Mouse (Mus musculus) embryonic facial prominence, embryonic 14.5 days (tissue): ENCODE data around the gene Sspo. TPM values are rescaled to one million over a fixed set of nuclear protein-coding genes. Genes with fewer than 3 reads are reported as not detected.

Source experiments
- ATAC-seq: fragments of 200-750 bp; cut with Nextera tagmentation; 2 replicates; pipeline ENCODE4 v1.8.0; 2017; ENCODE audit warnings: low read depth, moderate number of reproducible peaks, moderate TSS enrichment
- DNase-seq: peaks from one replicate; pipeline ENCODE4 v3.0.0-alpha.2; 2015; ENCODE audit warnings: low spot score
- H3K27ac ChIP-seq: fragments of 300-500 bp; sonication (generic); replicated peaks from 2 replicates; pipeline ENCODE4 v1.5.1; 2014; ENCODE audit warnings: low read depth, mild to moderate bottlenecking, low read length, moderate library complexity
- H3K27me3 ChIP-seq: fragments of 300-500 bp; sonication (generic); replicated peaks from 2 replicates; pipeline ENCODE4 v1.6.1; 2014; ENCODE audit warnings: low read length; ENCODE audit not compliant: control insufficient read depth, insufficient read depth
- H3K36me3 ChIP-seq: fragments of 300-500 bp; sonication (generic); 2 replicates; pipeline ENCODE4 v1.6.1; 2014; ENCODE audit warnings: low read length, mixed read lengths; ENCODE audit not compliant: control insufficient read depth, insufficient read depth
- H3K4me1 ChIP-seq: fragments of 300-500 bp; sonication (generic); 2 replicates; pipeline ENCODE4 v1.6.1; 2014; ENCODE audit warnings: antibody characterized with exemption, low read length; ENCODE audit not compliant: control insufficient read depth, insufficient read depth
- H3K4me2 ChIP-seq: fragments of 300-500 bp; sonication (generic); 2 replicates; pipeline ENCODE4 v1.6.1; 2014; ENCODE audit warnings: low read depth, mild to moderate bottlenecking, low read length, moderate library complexity, mixed read lengths
- H3K4me3 ChIP-seq: fragments of 300-500 bp; sonication (generic); 2 replicates; pipeline ENCODE4 v1.5.1; 2014; ENCODE audit warnings: low read depth, mild to moderate bottlenecking, low read length
- H3K9ac ChIP-seq: fragments of 300-500 bp; sonication (generic); 2 replicates; pipeline ENCODE4 v1.6.1; 2014; ENCODE audit warnings: low read depth, mild to moderate bottlenecking, low read length, moderate library complexity, mixed read lengths
- H3K9me3 ChIP-seq: fragments of 300-500 bp; sonication (generic); 2 replicates; pipeline ENCODE4 v1.6.1; 2016; ENCODE audit warnings: low read length; ENCODE audit not compliant: control insufficient read depth
- WGBS: fragments of 180-500 bp; shearing (Covaris S2); extraction: QIAGEN DNeasy Blood & Tissue Kit; methylation state at CpG from one replicate; pipeline ENCODE4 v1.1.7; 2014; 5-methylcytosine and 5-hydroxymethylcytosine counted together
- polyA plus RNA-seq: library from polyadenylated mRNA; unstranded; fragments of >200 nt; fragmentation: Nextera tagmentation; extraction: Ambion mirVana; gene quantifications from 2 replicates; pipeline ENCODE4 v1.2.1, GENCODE M21; 2014

Sspo gene
- polyA plus RNA-seq, 1 experiment from 2014 or later, result 1.1 TPM

- H3K9ac ChIP-seq, result no peak overlapping the region
- WGBS, result 77% methylated on average over 5 of the region's 5 CpGs
- ATAC-seq (no peak), DNase-seq (no peak)
- H3K27ac ChIP-seq, result no peak overlapping the region
- no peak overlapping the region for H3K4me3 ChIP-seq
- H3K4me2 ChIP-seq, result no peak overlapping the region
- H3K36me3 ChIP-seq, result no peaks in the 10 kb centered on the region
- H3K4me1 ChIP-seq, result peaks cover 8% of the 10 kb centered on the region
- no peaks in the 10 kb centered on the region for H3K27me3 ChIP-seq
- H3K9me3 ChIP-seq, result no peaks in the 10 kb centered on the region
Measured at GRCm38 (mm10) chr6:48430748-48431147, 17.3 kb upstream of the Sspo start.

- 54% methylated on average over 12 of the region's 12 CpGs for WGBS
- peak; percentile 73 for ATAC-seq
- Histone ChIP-seq H3K4me3 (no peak overlapping the region), H3K27me3 (no peaks in the 10 kb centered on the region), H3K9me3 (no peaks in the 10 kb centered on the region), H3K36me3 (peaks cover 18% of the 10 kb centered on the region), H3K9ac (no peak overlapping the region), H3K27ac (peak overlapping the region; percentile 56), H3K4me1 (peaks cover 16% of the 10 kb centered on the region), H3K4me2 (no peak overlapping the region)
- DNase-seq, result peak; percentile 82
Measured at GRCm38 (mm10) chr6:48432893-48433816, 14.9 kb upstream of the Sspo start.

- WGBS, result 52% methylated on average over 6 of the region's 6 CpGs
Measured at GRCm38 (mm10) chr6:48434651-48435050, 13.4 kb upstream of the Sspo start.

GRCm38 (mm10) chr6:48435111-48435510 lies 12.9 kb upstream of the Sspo start:
- Histone ChIP-seq H3K36me3 (peaks cover 33% of the 10 kb centered on the region), H3K4me2 (no peak overlapping the region), H3K4me1 (peaks cover 24% of the 10 kb centered on the region), H3K27ac (peak overlapping the region; percentile 29; the same call in 1 of the 2 replicates), H3K9me3 (no peaks in the 10 kb centered on the region), H3K27me3 (no peaks in the 10 kb centered on the region), H3K9ac (no peak overlapping the region), H3K4me3 (no peak overlapping the region)
- DNase-seq, result no peak
- 50% methylated on average over 5 of the region's 5 CpGs for WGBS
- ATAC-seq, result no peak

More at GRCm38 (mm10) chr6:48434651-48435050, 13.4 kb upstream of the Sspo start:
- H3K4me3 ChIP-seq, result no peak overlapping the region
- DNase-seq, result no peak
- no peak overlapping the region for H3K9ac ChIP-seq
- H3K27me3 ChIP-seq, result no peaks in the 10 kb centered on the region
- no peak for ATAC-seq
- peaks cover 33% of the 10 kb centered on the region for H3K36me3 ChIP-seq
- H3K4me2 ChIP-seq, result no peak overlapping the region
- H3K4me1 ChIP-seq, result peaks cover 24% of the 10 kb centered on the region
- H3K9me3 ChIP-seq, result no peaks in the 10 kb centered on the region
- H3K27ac ChIP-seq, result peak overlapping the region; percentile 29; the same call in 1 of the 2 replicates

- Histone ChIP-seq H3K4me2 (no peak overlapping the region), H3K9ac (no peak overlapping the region), H3K36me3 (peaks cover 34% of the 10 kb centered on the region), H3K4me1 (peaks cover 29% of the 10 kb centered on the region), H3K9me3 (no peaks in the 10 kb centered on the region), H3K27ac (no peak overlapping the region; the same call in 1 of the 2 replicates), H3K27me3 (no peaks in the 10 kb centered on the region), H3K4me3 (no peak overlapping the region)
- 79% methylated on average over 5 of the region's 5 CpGs for WGBS
- no peak for ATAC-seq
- peak; percentile 38 for DNase-seq
Measured at GRCm38 (mm10) chr6:48435706-48436349, 12.2 kb upstream of the Sspo start.

- no peak for DNase-seq
- 55% methylated on average over 35 of the region's 35 CpGs for WGBS
Measured at GRCm38 (mm10) chr6:48437679-48438376, 10.2 kb upstream of the Sspo start.

GRCm38 (mm10) chr6:48438475-48439125 lies 9.4 kb upstream of the Sspo start:
- H3K4me1 ChIP-seq, result peaks cover 42% of the 10 kb centered on the region

More at GRCm38 (mm10) chr6:48437679-48438376, 10.2 kb upstream of the Sspo start:
- H3K36me3 ChIP-seq, result peaks cover 53% of the 10 kb centered on the region
- H3K9me3 ChIP-seq, result no peaks in the 10 kb centered on the region
- no peak overlapping the region for H3K9ac ChIP-seq
- H3K27ac ChIP-seq, result no peak overlapping the region
- H3K4me1 ChIP-seq, result peaks cover 37% of the 10 kb centered on the region
- no peak for ATAC-seq
- H3K27me3 ChIP-seq, result no peaks in the 10 kb centered on the region
- H3K4me3 ChIP-seq, result no peak overlapping the region
- no peak overlapping the region for H3K4me2 ChIP-seq

GRCm38 (mm10) chr6:48439654-48440053 lies 8.4 kb upstream of the Sspo start:
- DNase-seq (no peak), ATAC-seq (no peak)
- H3K27ac ChIP-seq, result no peak overlapping the region; the same call in 1 of the 2 replicates
- H3K4me1 ChIP-seq, result peaks cover 45% of the 10 kb centered on the region
- no peak overlapping the region for H3K4me2 ChIP-seq
- H3K36me3 ChIP-seq, result peaks cover 53% of the 10 kb centered on the region
- H3K4me3 ChIP-seq, result no peak overlapping the region
- no peaks in the 10 kb centered on the region for H3K27me3 ChIP-seq
- H3K9me3 ChIP-seq, result no peaks in the 10 kb centered on the region
- H3K9ac ChIP-seq, result no peak overlapping the region

More at GRCm38 (mm10) chr6:48438475-48439125, 9.4 kb upstream of the Sspo start:
- ATAC-seq (no peak), DNase-seq (no peak)
- H3K9me3 ChIP-seq, result no peaks in the 10 kb centered on the region
- no peaks in the 10 kb centered on the region for H3K27me3 ChIP-seq
- no peak overlapping the region for H3K4me3 ChIP-seq
- H3K9ac ChIP-seq, result no peak overlapping the region
- no peak overlapping the region for H3K27ac ChIP-seq
- 34% methylated on average over 54 of the region's 55 CpGs for WGBS
- no peak overlapping the region for H3K4me2 ChIP-seq
- peaks cover 53% of the 10 kb centered on the region for H3K36me3 ChIP-seq
